Mouse (Mus musculus) G1E (cell line): ENCODE results near the gene Ptrh1.

Experiments
- CTCF ChIP-seq: IDR thresholded peaks from 2 replicates; pipeline ENCODE4 v1.5.1; 2012; ENCODE audit warnings: low read depth, low read length, inconsistent platforms, mixed read lengths
- TAL1 ChIP-seq: conservative IDR thresholded peaks from 2 replicates; pipeline ENCODE4 v1.6.1; 2012; ENCODE audit warnings: low read depth, low read length, inconsistent platforms, mixed read lengths

- TF ChIP-seq TAL1 (no peak), CTCF (no peak)
Observed at GRCm38 (mm10) chr2:32727435-32727834, 48.2 kb upstream of the Ptrh1 start.
